Mouse (Mus musculus): ENCODE results near the gene Sinhcaf. TPM values are rescaled to one million over a fixed set of nuclear protein-coding genes. Genes with fewer than 3 reads are reported as not detected.
A peak's percentile ranks its signal among the peaks of the same experiment; 100 is the strongest.

Gene Sinhcaf
- polyA plus RNA-seq, 1 experiment from 2014 or later: 23.0 TPM

GRCm38 (mm10) chr6:148895773-148896506, 50.3 kb downstream of the Sinhcaf start, which contains the start of gene Caprin2:
Caprin2 (minus strand) TSS chr6:148896237.
- Histone ChIP-seq H3K27ac (ENCODE audit: low read depth, low read length) (peak within 1 kb of the TSS; percentile 63), H3K36me3 (ENCODE audit: control insufficient read depth, insufficient read depth) (no peaks in the 10 kb centered on the region), H3K4me1 (replicated peaks; ENCODE audit: control insufficient read depth, insufficient read depth, low read length) (no peaks in the 10 kb centered on the region), H3K9ac (ENCODE audit: low read depth, low read length) (peak within 1 kb of the TSS; percentile 59), H3K4me2 (replicated peaks; ENCODE audit: low read depth) (peak within 1 kb of the TSS; percentile 93), H3K27me3 (replicated peaks; ENCODE audit: control insufficient read depth, insufficient read depth, low read length) (no peaks in the 10 kb centered on the region), H3K4me3 (ENCODE audit: low read depth, low read length) (peak within 1 kb of the TSS; percentile 79), H3K9me3 (ENCODE audit: control insufficient read depth) (no peaks in the 10 kb centered on the region)
- ATAC-seq: peak; percentile 97
- WGBS: under 1% methylated on average over 65 of the region's 65 CpGs
- TF ChIP-seq CTCF (IDR thresholded peaks at IDR 0.05; ENCODE audit: low read depth): peak; percentile 51

DNA sequence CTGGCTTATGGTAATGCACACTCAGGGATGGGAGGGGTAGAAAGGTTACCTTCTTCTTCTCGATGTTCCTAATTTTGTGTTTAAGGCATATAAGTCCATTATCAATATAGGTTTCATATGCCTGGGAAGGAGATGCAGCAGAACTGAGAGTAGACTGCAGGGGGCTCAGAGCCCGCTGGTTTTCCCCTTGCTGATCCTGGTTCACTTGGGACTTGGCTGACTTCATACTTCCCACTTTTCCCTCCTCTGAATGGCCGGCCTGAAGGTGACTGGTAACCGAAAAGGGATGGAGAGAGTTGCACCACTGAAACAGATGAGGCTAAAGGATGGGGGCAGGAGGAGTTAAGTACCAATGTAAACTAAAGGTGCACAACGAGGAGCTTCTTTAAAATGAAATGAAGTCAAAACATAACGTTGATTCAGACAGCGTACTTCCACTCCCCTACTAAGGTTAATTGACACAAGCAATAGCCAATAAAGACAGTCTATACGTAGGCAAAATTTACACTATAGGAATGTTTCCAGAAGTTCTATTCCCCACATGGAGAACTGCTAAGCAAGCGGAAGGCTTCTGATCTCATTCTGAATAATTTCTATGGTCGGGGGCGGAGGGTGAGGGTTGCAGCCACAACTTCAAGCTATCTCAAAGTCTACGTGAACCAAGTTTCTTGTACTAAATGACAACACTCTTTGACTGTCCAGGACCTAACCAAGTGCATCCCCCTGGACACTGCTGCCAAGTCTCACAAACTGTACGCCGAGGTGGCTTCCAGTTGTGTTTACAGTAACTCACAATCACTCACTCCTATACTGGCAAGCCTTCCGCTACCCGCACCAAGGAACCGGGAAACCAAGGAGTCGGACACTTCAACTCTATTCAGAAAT, 51.1 kb downstream of the Sinhcaf start:
- Histone ChIP-seq H3K4me1 (replicated peaks; ENCODE audit: control insufficient read depth, insufficient read depth, low read length) (no peaks in the 10 kb centered on the region), H3K27me3 (replicated peaks; ENCODE audit: control insufficient read depth, insufficient read depth, low read length) (no peaks in the 10 kb centered on the region), H3K9me3 (ENCODE audit: control insufficient read depth) (no peaks in the 10 kb centered on the region), H3K4me3 (ENCODE audit: low read depth, low read length) (peak overlapping the region; percentile 79), H3K4me2 (replicated peaks; ENCODE audit: low read depth) (peak overlapping the region; percentile 93), H3K36me3 (ENCODE audit: control insufficient read depth, insufficient read depth) (no peaks in the 10 kb centered on the region), H3K9ac (ENCODE audit: low read depth, low read length) (peak overlapping the region; percentile 59), H3K27ac (ENCODE audit: low read depth, low read length) (peak overlapping the region; percentile 63)
- ATAC-seq: no peak
- peak; percentile 36 for TF ChIP-seq CTCF (IDR thresholded peaks at IDR 0.05; ENCODE audit: low read depth)
- WGBS: 10% methylated on average over 18 of the region's 18 CpGs

- Histone ChIP-seq H3K9ac (ENCODE audit: low read depth, low read length) (no peak overlapping the region), H3K36me3 (ENCODE audit: control insufficient read depth, insufficient read depth) (no peaks in the 10 kb centered on the region), H3K4me3 (ENCODE audit: low read depth, low read length) (no peak overlapping the region), H3K27ac (ENCODE audit: low read depth, low read length) (no peak overlapping the region), H3K9me3 (ENCODE audit: control insufficient read depth) (no peaks in the 10 kb centered on the region), H3K27me3 (replicated peaks; ENCODE audit: control insufficient read depth, insufficient read depth, low read length) (no peaks in the 10 kb centered on the region), H3K4me2 (replicated peaks; ENCODE audit: low read depth) (no peak overlapping the region), H3K4me1 (replicated peaks; ENCODE audit: control insufficient read depth, insufficient read depth, low read length) (no peaks in the 10 kb centered on the region)
- no peak for TF ChIP-seq CTCF (IDR thresholded peaks at IDR 0.05; ENCODE audit: low read depth)
- WGBS: 100% methylated on average over 1 of the region's 1 CpGs
- no peak for ATAC-seq
Measured at GRCm38 (mm10) chr6:148873911-148874310, 72.4 kb downstream of the Sinhcaf start.

Other genes starting within 250 kb of the Sinhcaf start
- gene Ipo8, start 115.0 kb downstream of the Sinhcaf start, polyA plus RNA-seq (2015; fragmentation: Nextera tagmentation; extraction: Ambion mirVana): 16.5 and 17.4 TPM in 2 replicates
- 6.8 and 7.4 TPM in 2 replicates for gene Caprin2, start 50.2 kb downstream of the Sinhcaf start, polyA plus RNA-seq (2015; fragmentation: Nextera tagmentation; extraction: Ambion mirVana)
- gene Dennd5b, start 155.2 kb upstream of the Sinhcaf start, polyA plus RNA-seq (2015; fragmentation: Nextera tagmentation; extraction: Ambion mirVana): 9.6 and 12.7 TPM in 2 replicates
- gene Gm10203, start 183.7 kb upstream of the Sinhcaf start, polyA plus RNA-seq (2015; fragmentation: Nextera tagmentation; extraction: Ambion mirVana): not detected in 2 replicates
- gene Etfbkmt, start 193.4 kb upstream of the Sinhcaf start, polyA plus RNA-seq (2015; fragmentation: Nextera tagmentation; extraction: Ambion mirVana): 8.3 and 11.6 TPM in 2 replicates
- 17.4 and 20.5 TPM in 2 replicates for gene Amn1, start 242.2 kb upstream of the Sinhcaf start, polyA plus RNA-seq (2015; fragmentation: Nextera tagmentation; extraction: Ambion mirVana)

Measured in intestine, postnatal 0 days (tissue).